Mouse (Mus musculus) ovary, postnatal 10 days (tissue): Measurements from ENCODE around the gene Ssr3.

ENCODE experiments used
- DNase-seq: peaks from one replicate; pipeline ENCODE4 v3.0.0; 2022; ENCODE audit warnings: low spot score

Gene Ssr3

GRCm38 (mm10) chr3:65374729-65375128, 17.7 kb downstream of the Ssr3 start:
- no peak for DNase-seq

DNA sequence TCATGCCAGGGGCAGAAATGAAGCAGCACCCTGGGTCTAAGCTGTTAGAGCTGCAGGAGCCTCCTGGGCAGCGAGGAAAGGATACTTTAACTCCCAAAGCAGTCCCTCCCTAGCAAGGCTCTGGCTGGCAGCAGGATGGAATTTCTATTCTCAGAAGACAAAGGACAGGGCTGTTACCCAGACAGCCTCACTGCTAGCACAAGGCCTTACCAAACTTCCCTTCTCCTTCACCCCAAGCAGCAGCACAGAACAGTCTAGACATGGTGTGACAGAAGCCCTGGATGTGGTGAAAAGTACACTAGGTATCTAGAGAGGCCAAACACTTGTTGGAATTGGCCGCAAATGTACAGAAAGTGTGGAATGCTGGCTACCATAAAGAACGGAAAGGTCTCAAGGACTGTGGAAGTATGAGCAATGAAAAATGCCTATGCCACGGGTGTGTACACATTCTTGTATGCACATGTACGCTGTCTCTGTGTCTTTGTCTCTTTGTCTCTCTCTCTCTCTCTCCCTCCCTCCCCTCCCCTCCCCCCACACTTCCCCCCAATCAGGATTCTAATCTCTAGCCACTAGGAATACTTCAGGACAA, 18.7 kb downstream of the Ssr3 start:
- DNase-seq, result no peak

DNA sequence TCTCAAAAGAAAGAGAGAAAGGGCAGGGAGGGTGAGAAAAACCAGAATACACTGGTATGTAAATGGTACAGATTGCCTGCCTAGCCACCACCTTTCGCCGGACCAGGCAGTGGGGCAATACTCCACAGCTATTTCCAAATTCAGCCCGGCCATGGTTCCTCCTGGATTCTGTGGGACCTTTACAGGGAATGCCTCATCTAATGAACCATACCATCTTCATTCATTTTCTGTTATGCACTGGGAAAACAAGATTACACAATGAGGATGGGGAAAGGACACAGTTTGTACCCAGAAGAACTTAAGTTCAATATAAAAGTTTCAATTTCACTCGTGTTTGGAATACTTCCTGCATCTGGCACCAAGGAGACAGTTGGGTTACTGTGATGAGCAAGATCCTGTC, 19.9 kb downstream of the Ssr3 start:
- no peak for DNase-seq

GRCm38 (mm10) chr3:65367944-65368343, 24.5 kb downstream of the Ssr3 start:
- DNase-seq, result no peak

- no peak for DNase-seq
Measured at GRCm38 (mm10) chr3:65365921-65366710, 26.3 kb downstream of the Ssr3 start.

DNA sequence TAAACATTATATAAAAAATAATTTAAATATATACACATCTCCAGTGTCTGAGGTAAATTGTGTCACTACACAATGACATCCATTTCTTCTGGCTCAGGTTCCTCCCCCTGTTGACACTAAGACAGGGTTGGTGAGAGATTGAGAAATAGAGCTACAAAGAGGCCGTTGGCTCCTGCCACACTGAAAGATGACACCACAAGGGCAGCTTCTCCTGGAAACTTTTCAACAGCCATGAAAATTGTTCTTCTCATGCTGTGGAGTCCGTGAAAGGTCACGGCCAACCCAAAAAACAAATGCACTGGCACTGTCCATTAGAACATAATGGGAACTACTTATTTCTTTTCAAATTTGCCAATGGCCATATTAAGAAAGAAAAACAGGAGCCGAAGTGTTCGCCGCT, 27.2 kb downstream of the Ssr3 start:
- DNase-seq, result no peak

GRCm38 (mm10) chr3:65363438-65363837, 29.0 kb downstream of the Ssr3 start:
- DNase-seq, result no peak

DNA sequence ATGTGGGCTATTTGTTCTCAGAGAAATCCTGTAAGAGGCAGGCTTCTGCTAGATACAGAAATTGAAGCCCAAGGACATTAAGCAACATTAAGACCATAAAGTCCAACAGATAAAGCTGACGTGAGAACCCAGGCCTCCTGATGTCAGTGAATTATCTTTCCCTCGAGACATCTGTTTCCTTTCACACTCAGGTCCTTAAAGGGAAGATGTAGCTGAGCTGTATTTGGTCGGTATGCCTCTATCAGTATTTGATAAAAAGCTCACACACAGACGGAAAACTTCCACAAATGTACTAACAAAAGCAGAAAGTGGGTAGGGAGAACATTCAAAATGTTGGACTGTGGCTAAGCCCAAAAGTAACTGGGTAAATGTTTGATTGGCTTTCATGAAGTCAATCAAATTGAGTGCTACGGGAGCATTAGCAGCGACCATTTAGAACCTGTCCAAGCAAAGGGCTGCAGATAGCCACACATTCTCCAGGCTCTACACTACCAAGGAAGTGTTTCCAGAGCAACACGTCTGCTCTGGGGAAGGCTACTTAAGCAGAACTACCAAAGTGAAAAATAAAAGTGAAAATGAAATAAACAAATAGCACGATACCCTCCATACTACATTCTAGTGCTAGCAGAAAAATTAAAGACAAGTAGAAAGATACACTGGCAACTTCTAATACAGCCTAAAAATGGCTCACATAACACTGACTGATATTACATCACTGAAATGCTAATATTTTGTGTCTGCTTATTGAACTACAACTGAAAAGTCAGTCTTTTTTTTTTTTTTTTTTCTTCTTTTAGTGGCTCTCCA, 32.1 kb downstream of the Ssr3 start:
- DNase-seq, result no peak

GRCm38 (mm10) chr3:65358841-65359240, 33.6 kb downstream of the Ssr3 start:
- DNase-seq, result no peak

GRCm38 (mm10) chr3:65358275-65358674, 34.1 kb downstream of the Ssr3 start:
- no peak for DNase-seq

DNA sequence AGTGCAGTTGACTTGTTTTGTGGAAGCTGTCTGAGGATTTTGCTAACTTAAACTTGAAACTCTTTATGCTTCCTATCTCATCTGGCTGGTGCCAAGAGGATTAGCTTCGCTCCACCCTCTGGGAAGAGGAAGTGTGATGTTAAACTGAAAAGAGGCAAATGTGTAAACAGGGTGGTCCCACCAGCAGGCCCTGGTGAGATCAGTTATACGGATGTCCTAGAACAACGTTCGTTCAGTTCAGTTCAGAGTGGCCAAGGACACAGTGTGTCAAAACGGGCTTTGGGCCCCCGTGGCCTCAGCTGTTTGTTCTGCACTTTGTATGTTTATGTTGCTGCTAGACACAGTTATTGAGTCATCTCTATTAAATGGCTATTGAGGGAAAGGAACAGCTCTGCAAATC, 36.9 kb downstream of the Ssr3 start:
- DNase-seq, result no peak

GRCm38 (mm10) chr3:65353263-65354037, 39.0 kb downstream of the Ssr3 start:
- no peak for DNase-seq

- no peak for DNase-seq
Measured at GRCm38 (mm10) chr3:65352278-65353127, 39.9 kb downstream of the Ssr3 start.

- no peak for DNase-seq
Measured at GRCm38 (mm10) chr3:65346176-65346575, 46.2 kb downstream of the Ssr3 start.

GRCm38 (mm10) chr3:65340173-65340951, 52.1 kb downstream of the Ssr3 start:
- DNase-seq, result no peak

GRCm38 (mm10) chr3:65337835-65338464, 54.5 kb downstream of the Ssr3 start:
- DNase-seq, result no peak
